Mouse (Mus musculus): ENCODE results near the gene Ostm1. TPM values are rescaled to one million over a fixed set of nuclear protein-coding genes. Genes with fewer than 3 reads are reported as not detected.

Gene Ostm1
- polyA plus RNA-seq, 1 experiment from 2014 or later, result 12.2 TPM

DNA sequence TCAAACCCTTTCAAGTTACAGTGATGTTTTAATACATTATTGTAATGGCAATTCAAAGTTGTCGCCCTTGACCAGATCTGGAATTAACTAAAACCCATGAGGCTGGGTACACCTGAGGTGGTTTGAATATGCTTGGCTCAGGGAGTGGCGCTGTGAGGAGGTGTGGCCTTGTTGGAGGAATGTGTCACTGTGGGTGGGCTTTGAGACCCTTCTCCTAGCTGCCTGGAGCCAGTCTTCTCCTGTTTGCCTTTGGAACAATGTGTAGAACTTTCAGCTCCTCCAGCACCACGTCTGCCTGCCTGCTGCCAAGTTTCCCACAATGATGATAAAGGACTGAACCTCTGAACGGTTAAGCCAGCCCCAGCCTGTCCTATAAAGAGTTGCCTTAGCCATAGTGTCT, 62.7 kb downstream of the Ostm1 start:
- no peak overlapping the region for H3K9ac ChIP-seq
- ATAC-seq (ENCODE audit: insufficient read depth), result no peak
- H3K4me2 ChIP-seq, result no peak overlapping the region
- H3K9me3 ChIP-seq (replicated peaks), result no peaks in the 10 kb centered on the region
- no peaks in the 10 kb centered on the region for H3K36me3 ChIP-seq (replicated peaks)
- H3K4me1 ChIP-seq (replicated peaks), result no peaks in the 10 kb centered on the region
- H3K27me3 ChIP-seq, result no peaks in the 10 kb centered on the region
- no peak overlapping the region for H3K4me3 ChIP-seq (replicated peaks)
- 49% methylated on average over 4 of the region's 4 CpGs for WGBS (ENCODE audit: insufficient replicate concordance)
- H3K27ac ChIP-seq (replicated peaks), result no peak overlapping the region

- Histone ChIP-seq H3K36me3 (replicated peaks) (no peaks in the 10 kb centered on the region), H3K27ac (replicated peaks) (no peak overlapping the region), H3K9me3 (replicated peaks) (no peaks in the 10 kb centered on the region), H3K4me2 (no peak overlapping the region), H3K4me3 (replicated peaks) (no peak overlapping the region), H3K9ac (no peak overlapping the region), H3K4me1 (replicated peaks) (no peaks in the 10 kb centered on the region), H3K27me3 (no peaks in the 10 kb centered on the region)
- WGBS (ENCODE audit: insufficient replicate concordance), result 67% methylated on average over 2 of the region's 2 CpGs
- ATAC-seq (ENCODE audit: insufficient read depth), result no peak
Measured at GRCm38 (mm10) chr10:42661916-42662315, 78.3 kb downstream of the Ostm1 start.

GRCm38 (mm10) chr10:42669970-42670369, 86.3 kb downstream of the Ostm1 start:
- WGBS (ENCODE audit: insufficient replicate concordance), result 60% methylated on average over 4 of the region's 4 CpGs
- Histone ChIP-seq H3K9me3 (replicated peaks) (no peaks in the 10 kb centered on the region), H3K4me1 (replicated peaks) (no peaks in the 10 kb centered on the region), H3K4me3 (replicated peaks) (no peak overlapping the region), H3K27ac (replicated peaks) (no peak overlapping the region), H3K4me2 (no peak overlapping the region), H3K9ac (no peak overlapping the region), H3K27me3 (no peaks in the 10 kb centered on the region), H3K36me3 (replicated peaks) (no peaks in the 10 kb centered on the region)
- no peak for ATAC-seq (ENCODE audit: insufficient read depth)

DNA sequence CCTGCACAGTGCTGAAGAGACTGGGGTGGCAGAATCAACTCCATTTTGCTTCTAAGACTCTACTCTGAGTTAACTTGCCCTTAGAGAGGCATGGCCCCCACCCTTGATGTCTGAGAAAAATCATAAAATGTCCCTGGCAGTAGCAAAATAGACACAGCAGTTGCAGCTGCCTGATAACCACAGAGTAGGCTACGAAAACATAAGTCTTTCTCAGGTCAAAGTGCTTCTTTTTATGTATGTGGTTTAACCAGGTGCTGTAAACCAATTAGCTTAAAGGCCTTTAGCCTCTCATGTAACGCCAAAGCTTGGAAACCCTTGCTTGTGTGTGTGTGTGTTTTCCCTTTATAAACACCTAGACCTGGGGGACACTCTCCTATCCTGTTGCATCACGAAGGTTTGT, 89.2 kb downstream of the Ostm1 start:
- H3K36me3 ChIP-seq (replicated peaks), result no peaks in the 10 kb centered on the region
- ATAC-seq (ENCODE audit: insufficient read depth), result no peak
- no peaks in the 10 kb centered on the region for H3K9me3 ChIP-seq (replicated peaks)
- H3K27ac ChIP-seq (replicated peaks), result no peak overlapping the region
- H3K27me3 ChIP-seq, result no peaks in the 10 kb centered on the region
- no peaks in the 10 kb centered on the region for H3K4me1 ChIP-seq (replicated peaks)
- WGBS (ENCODE audit: insufficient replicate concordance), result 50% methylated on average over 3 of the region's 3 CpGs
- no peak overlapping the region for H3K9ac ChIP-seq
- H3K4me2 ChIP-seq, result no peak overlapping the region
- H3K4me3 ChIP-seq (replicated peaks), result no peak overlapping the region

DNA sequence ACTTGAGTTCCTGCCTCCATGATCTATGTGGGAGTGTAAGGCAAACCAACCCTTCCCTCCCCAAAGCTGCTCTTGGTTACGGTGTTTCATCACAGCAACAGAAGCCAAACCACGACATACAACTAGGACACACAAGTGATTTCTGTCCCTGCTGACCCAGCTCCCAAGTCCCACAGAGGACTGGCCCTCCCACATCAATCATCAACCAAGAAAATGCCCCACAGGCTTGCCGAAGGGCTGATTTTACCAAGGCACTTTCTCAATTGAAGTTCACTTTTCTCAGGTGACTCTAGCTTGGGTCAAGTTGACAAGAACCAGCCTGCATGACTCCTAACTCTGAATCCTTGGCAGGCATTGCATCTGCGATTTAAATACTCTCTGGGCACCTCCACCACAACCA, 91.9 kb downstream of the Ostm1 start:
- 60% methylated on average over 4 of the region's 4 CpGs for WGBS (ENCODE audit: insufficient replicate concordance)

GRCm38 (mm10) chr10:42678331-42678730, 94.7 kb downstream of the Ostm1 start:
- peak overlapping the region; percentile 41 for H3K9ac ChIP-seq
- H3K4me3 ChIP-seq (replicated peaks), result peak overlapping the region; percentile 87
- WGBS (ENCODE audit: insufficient replicate concordance), result 23% methylated on average over 6 of the region's 6 CpGs
- peak overlapping the region; percentile 86 for H3K4me2 ChIP-seq
- H3K4me1 ChIP-seq (replicated peaks), result peaks cover 31% of the 10 kb centered on the region
- H3K36me3 ChIP-seq (replicated peaks), result peaks cover 5% of the 10 kb centered on the region; the same call in 1 of the 2 replicates
- no peaks in the 10 kb centered on the region for H3K9me3 ChIP-seq (replicated peaks)
- no peak overlapping the region for H3K27ac ChIP-seq (replicated peaks)
- no peaks in the 10 kb centered on the region for H3K27me3 ChIP-seq
- no peak for ATAC-seq (ENCODE audit: insufficient read depth)

More for the DNA sequence above, 91.9 kb downstream of the Ostm1 start:
- Histone ChIP-seq H3K36me3 (replicated peaks) (no peaks in the 10 kb centered on the region), H3K27ac (replicated peaks) (no peak overlapping the region), H3K4me3 (replicated peaks) (no peak overlapping the region), H3K9ac (no peak overlapping the region), H3K27me3 (no peaks in the 10 kb centered on the region), H3K4me2 (no peak overlapping the region), H3K9me3 (replicated peaks) (no peaks in the 10 kb centered on the region), H3K4me1 (replicated peaks) (peaks cover 24% of the 10 kb centered on the region)
- ATAC-seq (ENCODE audit: insufficient read depth), result no peak

GRCm38 (mm10) chr10:42678755-42679364, 95.2 kb downstream of the Ostm1 start:
- ATAC-seq (ENCODE audit: insufficient read depth), result peak; percentile 96
- Histone ChIP-seq H3K27ac (replicated peaks) (peak overlapping the region; percentile 87), H3K9me3 (replicated peaks) (no peaks in the 10 kb centered on the region), H3K9ac (peak overlapping the region; percentile 78), H3K4me2 (peak overlapping the region; percentile 86), H3K4me3 (replicated peaks) (peak overlapping the region; percentile 87), H3K27me3 (no peaks in the 10 kb centered on the region), H3K36me3 (replicated peaks) (peaks cover 9% of the 10 kb centered on the region), H3K4me1 (replicated peaks) (peaks cover 31% of the 10 kb centered on the region)
- WGBS (ENCODE audit: insufficient replicate concordance), result under 1% methylated on average over 56 of the region's 56 CpGs

DNA sequence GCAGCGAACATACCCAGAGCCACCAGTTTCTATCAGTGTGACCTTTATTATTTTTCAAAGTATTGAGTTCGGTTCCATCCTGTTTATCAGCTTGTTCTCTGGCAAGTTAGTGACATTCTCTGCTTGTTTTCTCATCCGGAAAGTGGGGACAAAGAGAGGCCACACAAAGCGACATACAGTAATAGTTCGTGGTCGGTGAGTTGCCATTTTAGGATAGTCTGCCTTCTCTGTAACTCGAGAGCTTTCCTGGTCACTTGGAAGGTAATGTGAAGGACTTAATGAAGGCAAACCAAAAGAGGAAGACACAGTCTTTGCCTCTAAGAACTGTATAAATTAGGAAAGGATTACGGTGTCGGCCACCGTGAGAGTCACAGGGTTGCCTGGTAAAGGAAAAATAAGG, 96.0 kb downstream of the Ostm1 start:
- peak overlapping the region; percentile 87 for H3K27ac ChIP-seq (replicated peaks)
- H3K4me1 ChIP-seq (replicated peaks), result peaks cover 31% of the 10 kb centered on the region
- H3K9ac ChIP-seq, result peak overlapping the region; percentile 78
- no peak for ATAC-seq (ENCODE audit: insufficient read depth)
- no peaks in the 10 kb centered on the region for H3K27me3 ChIP-seq
- 3% methylated on average over 10 of the region's 10 CpGs for WGBS (ENCODE audit: insufficient replicate concordance)
- H3K36me3 ChIP-seq (replicated peaks), result peaks cover 15% of the 10 kb centered on the region
- no peaks in the 10 kb centered on the region for H3K9me3 ChIP-seq (replicated peaks)
- H3K4me2 ChIP-seq, result peak overlapping the region; percentile 86
- peak overlapping the region; percentile 87 for H3K4me3 ChIP-seq (replicated peaks)

DNA sequence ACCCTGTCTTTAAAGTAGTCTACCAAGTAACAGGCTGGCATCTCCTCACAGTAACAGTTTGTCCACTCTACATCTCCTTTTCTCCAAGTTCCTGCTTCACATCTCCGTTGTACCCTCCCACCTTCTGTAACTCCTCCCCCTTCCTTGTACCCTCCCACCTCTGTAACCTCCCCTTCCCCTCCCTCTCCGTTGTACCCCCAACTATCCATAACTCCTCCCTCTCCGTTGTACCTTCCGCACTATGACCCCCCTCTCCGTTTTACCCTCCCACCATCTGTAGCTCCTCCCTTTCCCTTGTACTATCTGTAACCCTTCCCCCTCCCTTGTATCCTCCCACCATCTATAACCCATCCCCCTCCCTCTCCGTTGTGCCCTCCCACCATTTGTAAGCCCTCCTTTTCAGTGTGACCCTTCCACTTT, 97.0 kb downstream of the Ostm1 start:
- Histone ChIP-seq H3K4me3 (replicated peaks) (peak overlapping the region; percentile 87), H3K36me3 (replicated peaks) (peaks cover 16% of the 10 kb centered on the region), H3K27me3 (no peaks in the 10 kb centered on the region), H3K27ac (replicated peaks) (peak overlapping the region; percentile 29; the same call in 1 of the 2 replicates), H3K9ac (no peak overlapping the region), H3K9me3 (replicated peaks) (no peaks in the 10 kb centered on the region), H3K4me1 (replicated peaks) (peaks cover 31% of the 10 kb centered on the region), H3K4me2 (peak overlapping the region; percentile 86)
- peak; percentile 19; the same call in 1 of the 2 replicates for ATAC-seq (ENCODE audit: insufficient read depth)
- WGBS (ENCODE audit: insufficient replicate concordance), result 9% methylated on average over 6 of the region's 6 CpGs

DNA sequence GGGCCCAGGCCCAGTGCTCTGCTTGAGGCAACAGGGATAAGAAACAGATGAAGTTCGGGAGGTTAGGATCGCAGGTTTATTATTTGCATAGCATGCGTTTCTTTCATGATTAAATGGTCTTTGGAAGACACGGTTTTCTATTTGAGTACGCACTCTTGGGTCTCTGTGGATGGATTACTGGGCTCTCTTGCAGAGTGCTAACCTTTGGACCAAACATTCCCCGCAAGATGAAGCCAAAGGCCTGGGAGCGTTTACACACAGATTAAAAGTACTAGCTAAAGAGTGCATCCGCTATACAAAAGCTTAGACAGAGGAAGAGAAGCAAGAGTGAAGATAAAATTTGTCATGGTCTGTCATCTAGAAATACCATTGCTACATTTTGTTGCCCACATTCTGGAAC, 98.8 kb downstream of the Ostm1 start:
- Histone ChIP-seq H3K27me3 (no peaks in the 10 kb centered on the region), H3K9ac (no peak overlapping the region), H3K4me3 (replicated peaks) (no peak overlapping the region), H3K4me2 (no peak overlapping the region), H3K36me3 (replicated peaks) (peaks cover 21% of the 10 kb centered on the region), H3K27ac (replicated peaks) (no peak overlapping the region), H3K4me1 (replicated peaks) (peaks cover 34% of the 10 kb centered on the region), H3K9me3 (replicated peaks) (no peaks in the 10 kb centered on the region)
- no peak for ATAC-seq (ENCODE audit: insufficient read depth)
- 77% methylated on average over 8 of the region's 8 CpGs for whole genome bisulfite sequencing (ENCODE audit: insufficient replicate concordance)

- 39% methylated on average over 5 of the region's 5 CpGs for WGBS (ENCODE audit: insufficient replicate concordance)
- Histone ChIP-seq H3K4me3 (replicated peaks) (no peak overlapping the region), H3K27me3 (no peaks in the 10 kb centered on the region), H3K9ac (no peak overlapping the region), H3K36me3 (replicated peaks) (peaks cover 20% of the 10 kb centered on the region), H3K4me1 (replicated peaks) (peaks cover 3% of the 10 kb centered on the region), H3K4me2 (no peak overlapping the region), H3K9me3 (replicated peaks) (no peaks in the 10 kb centered on the region), H3K27ac (replicated peaks) (no peak overlapping the region)
- no peak for ATAC-seq (ENCODE audit: insufficient read depth)
Measured at GRCm38 (mm10) chr10:42687873-42688272, 104.3 kb downstream of the Ostm1 start.

GRCm38 (mm10) chr10:42689694-42690093, 106.1 kb downstream of the Ostm1 start:
- Histone ChIP-seq H3K36me3 (replicated peaks) (0 out of 2 replicates have a peak, but pooled peaks cover 5% of the 10 kb centered on the region), H3K9me3 (replicated peaks) (no peaks in the 10 kb centered on the region), H3K27ac (replicated peaks) (no peak overlapping the region), H3K4me2 (no peak overlapping the region), H3K4me3 (replicated peaks) (no peak overlapping the region), H3K4me1 (replicated peaks) (peaks cover 3% of the 10 kb centered on the region), H3K27me3 (no peaks in the 10 kb centered on the region), H3K9ac (no peak overlapping the region)
- ATAC-seq (ENCODE audit: insufficient read depth), result no peak
- 84% methylated on average over 1 of the region's 1 CpGs for WGBS (ENCODE audit: insufficient replicate concordance)
